Mouse (Mus musculus) cerebellum, adult 18-20 months (tissue): ENCODE data around the gene Dxo.
A peak's percentile ranks its signal among the peaks of the same experiment; 100 is the strongest.
"Not testable (repeated sequence)": the region's sequence is repeated elsewhere in the genome, so short reads cannot be mapped to it uniquely, and the experiment has no call there.

Experiments used
- DNase-seq, 2 experiments: peaks; one replicate each; pipeline ENCODE4 v3.0.0; 2021

Dxo gene

GRCm38 (mm10) chr17:34836856-34837221, at the start of gene Dxo, which contains the start of gene Stk19:
Dxo (plus strand) TSS chr17:34837019.
Stk19 (minus strand) TSS chr17:34836945.
- peak; percentile 95 to 96 for DNase-seq

GRCm38 (mm10) chr17:34795016-34795415, 41.8 kb upstream of the Dxo start:
- DNase-seq, result no peak

- DNase-seq, result peak; percentile 48 to 63
Measured at GRCm38 (mm10) chr17:34795633-34796032, 41.2 kb upstream of the Dxo start.

- no peak for DNase-seq
Measured at GRCm38 (mm10) chr17:34796311-34797140, 40.3 kb upstream of the Dxo start.

- not testable (repeated sequence) for DNase-seq
Measured at GRCm38 (mm10) chr17:34797211-34797995, 39.4 kb upstream of the Dxo start.

- DNase-seq, result not testable (repeated sequence)
Measured at GRCm38 (mm10) chr17:34798071-34798470, 38.7 kb upstream of the Dxo start.

GRCm38 (mm10) chr17:34798866-34799530, 37.8 kb upstream of the Dxo start:
- no peak for DNase-seq

GRCm38 (mm10) chr17:34799531-34799925, 37.3 kb upstream of the Dxo start:
- no peak for DNase-seq

GRCm38 (mm10) chr17:34800781-34801305, 36.0 kb upstream of the Dxo start:
- DNase-seq, result not testable (repeated sequence)

- DNase-seq, result not testable (repeated sequence)
Measured at GRCm38 (mm10) chr17:34802756-34803155, 34.1 kb upstream of the Dxo start.

GRCm38 (mm10) chr17:34803367-34803766, 33.5 kb upstream of the Dxo start:
- not testable (repeated sequence) for DNase-seq

- DNase-seq, result not testable (repeated sequence)
Measured at GRCm38 (mm10) chr17:34804301-34804700, 32.5 kb upstream of the Dxo start, which contains the start of gene Cyp21a1. Cyp21a1 (minus strand) TSS chr17:34804561.

- no peak for DNase-seq
Measured at GRCm38 (mm10) chr17:34804871-34805562, 31.8 kb upstream of the Dxo start.

- DNase-seq, result no peak
Measured at GRCm38 (mm10) chr17:34807176-34807575, 29.6 kb upstream of the Dxo start.

- no peak for DNase-seq
Measured at GRCm38 (mm10) chr17:34808599-34809205, 28.1 kb upstream of the Dxo start.

GRCm38 (mm10) chr17:34810411-34810810, 26.4 kb upstream of the Dxo start:
- not testable (repeated sequence) for DNase-seq

- not testable (repeated sequence) for DNase-seq
Measured at GRCm38 (mm10) chr17:34810811-34811210, 26.0 kb upstream of the Dxo start.

- DNase-seq, result no peak
Measured at GRCm38 (mm10) chr17:34811275-34811674, 25.5 kb upstream of the Dxo start.

- DNase-seq, result peak; percentile 24 to 59
Measured at GRCm38 (mm10) chr17:34813747-34814146, 23.1 kb upstream of the Dxo start.

- no peak for DNase-seq
Measured at GRCm38 (mm10) chr17:34814818-34815370, 21.9 kb upstream of the Dxo start.

GRCm38 (mm10) chr17:34830776-34831175, 6.0 kb upstream of the Dxo start:
- not testable (repeated sequence) for DNase-seq
